Mouse (Mus musculus): ENCODE measurements around the gene Zswim9. TPM values are rescaled to one million over a fixed set of nuclear protein-coding genes. Genes with fewer than 3 reads are reported as not detected.

The Zswim9 gene
- polyA plus RNA-seq, 1 experiment from 2014 or later, result 9.0 TPM

- no peak within 1 kb of the TSS for H3K4me3 ChIP-seq (ENCODE audit: low read depth, low read length)
- no peak within 1 kb of the TSS for H3K9ac ChIP-seq (ENCODE audit: low read length)
- no peaks in the 10 kb centered on the region for H3K27me3 ChIP-seq (ENCODE audit: control insufficient read depth, insufficient read depth, low read length)
- ATAC-seq (ENCODE audit: insufficient read depth, low FRiP score, low TSS enrichment) (no peak), DNase-seq (ENCODE audit: low spot score) (no peak)
- no peak within 1 kb of the TSS for H3K4me2 ChIP-seq (ENCODE audit: low read depth)
- H3K9me3 ChIP-seq (ENCODE audit: control insufficient read depth, low read length), result no peaks in the 10 kb centered on the region
- H3K36me3 ChIP-seq (ENCODE audit: control insufficient read depth, insufficient read depth, low read length), result no peaks in the 10 kb centered on the region
- no peaks in the 10 kb centered on the region for H3K4me1 ChIP-seq (ENCODE audit: control insufficient read depth, insufficient read depth, low read length)
- no peak within 1 kb of the TSS for H3K27ac ChIP-seq (ENCODE audit: low read depth, low read length)
Observed at GRCm38 (mm10) chr7:13212720-13213119, 65.8 kb downstream of the Zswim9 start, which contains the start of gene Vmn1r89. Gene Vmn1r89, plus strand, starts transcription at chr7:13213020.

Other genes with a start within 250 kb of the Zswim9 start
- gene Chmp2a, start 243.9 kb downstream of the Zswim9 start, polyA plus RNA-seq (2014; fragmentation: Nextera tagmentation; extraction: Ambion mirVana), result 120 and 126 TPM in 2 replicates
- 189 and 194 TPM in 2 replicates for gene Ube2m, start 240.4 kb downstream of the Zswim9 start, polyA plus RNA-seq (2014; fragmentation: Nextera tagmentation; extraction: Ambion mirVana)
- 1.7 and 2.2 TPM in 2 replicates for gene Mzf1, start 224.0 kb downstream of the Zswim9 start, polyA plus RNA-seq (2014; fragmentation: Nextera tagmentation; extraction: Ambion mirVana)
- not detected in 2 replicates for gene Vmn1r85, start 183.5 kb downstream of the Zswim9 start, polyA plus RNA-seq (2014; fragmentation: Nextera tagmentation; extraction: Ambion mirVana)
- not detected in 2 replicates for gene Vmn1r86, start 158.8 kb downstream of the Zswim9 start, polyA plus RNA-seq (2014; fragmentation: Nextera tagmentation; extraction: Ambion mirVana)
- not detected in 2 replicates for gene Vmn1r87, start 138.6 kb downstream of the Zswim9 start, polyA plus RNA-seq (2014; fragmentation: Nextera tagmentation; extraction: Ambion mirVana)
- gene Vmn1r88, start 119.2 kb downstream of the Zswim9 start, polyA plus RNA-seq (2014; fragmentation: Nextera tagmentation; extraction: Ambion mirVana), result not detected in 2 replicates
- not detected in 2 replicates for gene Vmn1r89, start 65.7 kb downstream of the Zswim9 start, polyA plus RNA-seq (2014; fragmentation: Nextera tagmentation; extraction: Ambion mirVana)
- 121 and 126 TPM in 2 replicates for gene Lig1, start 1.4 kb downstream of the Zswim9 start, polyA plus RNA-seq (2014; fragmentation: Nextera tagmentation; extraction: Ambion mirVana)
- gene Pla2g4c, start 45.9 kb upstream of the Zswim9 start, polyA plus RNA-seq (2014; fragmentation: Nextera tagmentation; extraction: Ambion mirVana), result 0.84 and 1.1 TPM in 2 replicates
- 0.26 TPM in 1 of 2 replicates, not detected in the other for gene Cabp5, start 119.4 kb upstream of the Zswim9 start, polyA plus RNA-seq (2014; fragmentation: Nextera tagmentation; extraction: Ambion mirVana)
- not detected in 2 replicates for gene Bsph1, start 172.1 kb upstream of the Zswim9 start, polyA plus RNA-seq (2014; fragmentation: Nextera tagmentation; extraction: Ambion mirVana)